Mouse (Mus musculus): ENCODE results near the gene Fyb.

The Fyb gene

DNA sequence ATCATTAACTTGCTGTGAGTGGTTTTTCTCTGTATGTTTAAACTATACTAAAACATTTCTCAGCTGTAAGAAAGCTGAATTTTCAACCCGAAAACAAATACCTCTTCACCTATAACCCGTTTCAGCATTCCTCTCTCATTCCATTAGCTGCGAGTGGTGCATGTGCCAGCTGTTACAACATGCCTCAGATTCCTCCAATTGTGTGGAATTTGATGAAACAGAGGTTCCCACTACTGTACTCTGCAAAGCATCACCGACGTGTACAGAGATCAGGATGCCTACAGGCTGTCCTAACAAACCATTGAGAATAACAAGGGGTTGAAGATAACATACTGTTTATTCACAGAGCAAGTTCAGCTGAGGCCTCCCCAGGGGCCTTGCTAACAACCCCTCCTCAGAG lies 143.4 kb downstream of the Fyb start:
- DNase-seq, result no peak

DNA sequence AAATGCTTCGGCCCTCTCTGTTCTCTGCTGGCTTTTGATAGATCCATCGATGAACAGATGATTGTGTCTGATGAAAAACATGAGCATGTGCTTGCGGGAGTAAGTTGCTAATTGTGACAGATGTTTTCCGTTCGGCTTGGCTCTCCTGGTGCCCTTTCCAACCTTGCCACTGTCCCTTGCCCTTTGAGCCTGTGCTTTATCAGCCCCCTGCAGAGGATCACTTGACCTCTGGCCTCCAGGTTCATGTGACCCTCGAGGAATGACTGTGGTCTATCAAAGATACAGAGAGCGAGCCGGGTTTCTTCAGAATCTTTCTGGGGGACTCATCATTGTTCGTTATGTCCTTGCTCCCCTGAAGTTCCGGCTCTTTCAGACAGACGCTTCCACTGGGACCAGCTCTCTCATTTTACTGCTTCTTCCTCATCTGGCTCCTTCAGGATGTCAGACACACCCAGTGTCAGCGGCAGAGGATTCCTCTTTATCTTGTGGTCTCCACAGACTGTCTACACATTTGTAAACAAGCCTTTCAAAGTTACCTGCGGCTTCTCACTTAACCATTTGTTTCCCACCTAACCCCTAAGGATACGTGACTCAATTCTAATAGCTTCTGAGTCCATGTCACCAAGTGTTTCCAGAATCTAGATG lies 146.3 kb downstream of the Fyb start:
- no peak for DNase-seq

DNA sequence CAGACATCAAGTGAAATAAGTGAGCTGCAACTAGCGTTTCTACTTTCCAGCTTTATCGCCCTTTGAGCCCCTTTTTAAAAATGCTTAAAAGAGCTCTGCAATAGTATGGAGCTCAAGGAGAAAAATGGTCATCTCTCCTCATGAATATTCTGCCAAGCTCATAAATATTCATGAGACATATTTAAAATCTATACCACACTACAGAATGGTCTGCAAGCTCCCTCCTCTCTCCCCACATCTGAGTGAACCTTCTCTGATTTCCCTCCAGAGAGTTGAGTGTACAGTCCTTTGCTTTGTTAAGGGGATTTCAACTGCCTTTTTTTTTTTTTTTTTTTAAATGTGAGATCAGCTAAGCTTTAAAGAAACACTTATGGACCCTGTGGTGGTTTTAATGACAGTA lies 155.8 kb downstream of the Fyb start:
- DNase-seq, result no peak

DNA sequence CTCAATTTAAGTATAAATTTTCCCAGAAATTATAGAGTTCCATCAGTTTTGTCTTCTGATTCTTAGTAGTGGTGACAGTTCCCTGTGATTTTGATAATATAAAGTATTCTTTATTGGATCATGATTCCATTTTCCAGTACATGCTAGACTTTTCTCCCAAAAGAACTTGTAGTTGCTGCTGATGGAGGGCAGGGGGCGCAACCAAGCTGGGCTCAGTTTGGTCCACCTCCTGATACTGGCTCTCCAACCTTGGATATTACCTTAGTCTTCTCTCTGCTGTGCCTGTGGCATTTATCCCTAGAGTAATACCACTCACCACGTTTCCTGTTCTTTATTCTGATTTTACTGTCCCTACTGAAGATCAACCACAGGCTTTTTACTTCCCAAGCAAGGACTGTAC lies 179.5 kb downstream of the Fyb start:
- DNase-seq, result peak; percentile 36

DNA sequence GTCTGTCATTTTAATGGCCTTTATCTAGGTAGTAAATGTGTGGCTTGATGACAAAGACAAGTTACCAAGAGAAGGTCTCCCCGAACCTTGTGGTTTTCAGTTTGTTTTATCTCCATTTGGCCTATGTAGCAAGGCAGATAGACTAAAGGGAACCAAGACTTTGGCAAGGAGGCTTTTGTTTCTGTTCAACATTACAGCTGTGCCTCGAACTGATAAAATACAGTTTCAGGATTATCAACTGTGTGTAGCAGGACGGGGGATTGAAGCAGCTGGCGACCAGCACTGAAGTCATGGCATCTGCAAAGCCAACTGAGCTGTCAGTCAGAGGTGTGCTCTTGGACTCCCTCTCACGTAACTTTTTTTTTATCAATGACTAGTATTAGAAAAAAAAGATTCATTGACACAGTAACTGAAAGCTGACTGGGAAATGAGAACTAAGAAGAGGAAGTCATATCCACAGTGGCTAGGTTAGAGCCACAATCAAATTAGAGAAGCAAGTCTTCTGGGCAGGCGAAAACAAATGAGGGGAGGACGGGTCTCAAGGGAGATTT lies 182.8 kb downstream of the Fyb start:
- DNase-seq, result peak; percentile 22

DNA sequence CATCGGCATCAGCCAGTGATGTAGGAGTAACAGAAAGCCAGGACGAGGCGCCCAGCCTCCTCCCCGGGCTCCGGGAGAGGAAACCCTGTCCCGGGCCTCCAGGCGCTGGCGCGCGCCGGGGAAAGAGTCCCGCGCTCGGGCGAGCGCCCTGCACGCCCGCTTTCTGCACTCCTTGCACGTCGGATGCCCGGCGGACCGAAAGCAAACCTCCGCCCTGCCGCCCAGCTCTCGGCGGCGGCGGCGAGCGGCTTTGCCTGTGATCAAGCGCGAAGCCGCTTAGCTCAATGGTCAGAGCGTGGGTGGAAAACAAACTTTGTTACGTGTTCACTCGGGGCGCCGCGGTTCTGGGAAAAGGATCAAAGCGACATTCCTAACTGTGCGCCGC lies 184.9 kb downstream of the Fyb start:
- peak; percentile 69 for DNase-seq

DNA sequence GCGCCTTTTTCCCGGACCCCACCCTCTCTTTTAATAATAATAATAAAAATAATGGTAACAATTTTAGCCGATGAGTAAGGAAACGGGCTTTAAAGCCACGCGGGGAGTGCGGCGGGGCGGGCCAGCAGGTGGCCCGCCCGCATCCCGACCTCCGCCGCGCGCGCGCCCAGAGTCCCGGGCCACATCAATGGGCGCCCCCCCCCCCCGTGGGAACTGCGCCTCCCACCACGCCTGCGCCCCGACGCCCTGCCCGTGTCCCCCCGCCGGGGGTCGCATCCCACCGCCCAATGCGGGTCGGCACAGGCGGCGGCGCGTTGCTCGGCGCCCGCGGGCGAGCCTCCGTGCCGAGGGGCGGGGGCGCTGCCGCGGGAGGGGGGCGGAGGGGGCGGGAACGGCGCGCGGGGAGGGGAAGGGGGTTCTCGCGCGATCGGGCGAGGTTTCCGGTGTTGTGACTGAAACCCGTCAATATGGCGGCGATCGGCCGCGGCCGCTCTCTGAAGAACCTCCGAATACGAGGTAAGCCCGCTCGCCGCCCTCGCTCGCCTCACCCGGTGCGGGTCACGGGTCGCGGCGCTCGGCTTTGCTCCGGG lies 185.4 kb downstream of the Fyb start, which contains the start of gene Rictor:
Gene Rictor, plus strand, starts transcription at position 444 of the 590 bp plus-strand sequence.
- peak; percentile 88 for DNase-seq

DNA sequence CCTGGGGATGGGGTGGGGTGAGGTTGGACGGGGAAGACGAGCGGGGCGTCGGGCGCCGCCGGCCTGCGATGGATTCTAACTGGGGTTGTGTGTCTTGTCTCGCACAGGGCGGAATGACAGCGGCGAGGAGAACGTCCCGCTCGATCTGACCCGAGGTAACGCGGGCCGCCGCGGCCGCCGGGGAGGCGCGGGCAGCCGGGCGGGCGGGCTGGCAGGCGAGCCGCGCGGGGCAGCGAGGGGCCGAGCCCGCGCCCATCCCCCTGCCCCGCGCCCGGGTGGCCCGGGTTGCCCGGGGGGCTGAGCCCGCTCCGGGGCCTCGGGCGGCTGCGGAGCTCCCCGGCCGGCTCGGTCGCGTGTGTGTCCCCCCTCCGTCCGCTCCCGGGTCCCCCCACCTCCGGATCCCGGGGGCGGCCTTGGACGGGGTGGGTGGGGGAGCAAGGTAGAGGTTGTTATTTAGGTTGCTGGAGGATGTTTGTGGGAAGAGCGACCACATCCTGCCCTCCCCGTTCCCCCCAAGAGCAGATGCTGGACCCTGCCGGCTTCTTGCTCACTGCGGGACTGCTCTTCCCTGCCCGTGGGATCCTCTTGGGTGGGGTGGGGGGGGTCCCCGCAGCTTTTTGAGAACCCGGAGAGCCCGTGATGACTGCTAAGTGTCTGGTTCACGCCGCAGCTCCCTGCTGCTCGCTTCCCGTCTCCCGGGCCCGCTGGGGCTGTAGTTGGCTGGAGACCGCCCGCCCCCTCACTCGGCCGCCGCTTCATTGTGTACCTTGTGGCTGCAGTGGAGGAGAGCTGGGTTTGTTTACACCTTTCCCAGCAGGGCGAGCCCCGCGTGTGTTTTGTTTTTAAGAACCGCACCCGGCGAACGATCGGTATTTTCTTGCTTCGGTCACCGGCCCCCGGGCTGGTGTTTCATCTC lies 186.1 kb downstream of the Fyb start:
- peak; percentile 54 for DNase-seq

DNA sequence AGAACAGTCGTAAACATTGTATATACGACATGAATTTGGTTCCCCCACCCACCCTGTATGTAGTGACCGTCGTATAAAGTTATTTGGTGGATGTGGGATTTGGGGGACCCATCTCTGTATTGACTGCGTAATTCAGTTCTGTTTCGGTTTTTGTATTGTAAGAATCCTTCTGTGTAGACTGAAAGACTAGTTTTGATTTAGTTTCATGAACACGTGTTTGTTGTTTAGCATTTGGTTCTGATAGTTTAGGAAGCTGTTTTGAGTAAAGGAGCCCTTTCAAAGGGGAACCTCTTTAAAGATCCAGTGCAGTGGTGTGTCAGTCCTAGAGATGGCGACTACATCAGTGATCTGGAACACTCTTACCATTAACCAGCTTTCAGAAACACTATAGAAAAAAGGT lies 187.0 kb downstream of the Fyb start:
- no peak for DNase-seq

DNA sequence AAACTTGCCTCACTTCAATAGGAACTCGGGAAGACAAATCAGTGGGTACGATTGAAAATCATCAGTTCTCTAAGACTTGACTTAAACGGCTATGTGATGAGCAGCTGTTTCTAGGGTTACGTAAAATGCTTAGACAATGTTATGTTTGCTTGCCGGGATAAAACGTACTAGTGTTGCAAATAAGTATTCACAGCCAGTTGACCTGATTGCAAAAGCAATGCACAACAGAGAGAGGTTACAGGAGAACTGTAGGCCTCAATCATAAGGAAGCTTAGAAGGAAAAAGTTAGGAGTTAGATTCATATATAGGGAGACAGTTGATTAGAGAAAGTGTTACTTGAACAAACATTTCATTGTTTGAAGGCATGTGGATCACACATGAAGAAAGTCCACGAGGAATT lies 187.7 kb downstream of the Fyb start:
- no peak for DNase-seq

DNA sequence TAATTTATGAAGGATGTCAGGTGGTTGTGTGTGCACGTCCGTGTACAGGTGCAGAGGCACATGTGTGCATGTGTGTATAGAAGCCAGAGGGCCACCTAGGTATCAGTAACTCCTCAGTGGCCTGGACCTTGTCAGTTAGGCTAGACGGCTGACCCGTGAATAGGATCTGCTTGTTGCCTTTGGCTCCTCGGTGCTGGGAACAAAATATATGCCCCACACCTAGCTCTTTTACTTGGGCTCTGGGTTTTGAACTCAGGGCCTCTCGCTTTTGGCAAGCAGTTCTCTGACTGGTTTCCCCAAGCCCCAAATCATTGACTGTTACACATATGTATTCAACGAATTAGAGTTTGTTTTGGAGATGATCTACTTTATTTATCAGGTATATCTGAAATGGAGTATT lies 188.6 kb downstream of the Fyb start:
- DNase-seq, result no peak

Measured in lung, postnatal 36 days (tissue).